Mouse (Mus musculus): ENCODE measurements around the gene Ksr1.

DNA sequence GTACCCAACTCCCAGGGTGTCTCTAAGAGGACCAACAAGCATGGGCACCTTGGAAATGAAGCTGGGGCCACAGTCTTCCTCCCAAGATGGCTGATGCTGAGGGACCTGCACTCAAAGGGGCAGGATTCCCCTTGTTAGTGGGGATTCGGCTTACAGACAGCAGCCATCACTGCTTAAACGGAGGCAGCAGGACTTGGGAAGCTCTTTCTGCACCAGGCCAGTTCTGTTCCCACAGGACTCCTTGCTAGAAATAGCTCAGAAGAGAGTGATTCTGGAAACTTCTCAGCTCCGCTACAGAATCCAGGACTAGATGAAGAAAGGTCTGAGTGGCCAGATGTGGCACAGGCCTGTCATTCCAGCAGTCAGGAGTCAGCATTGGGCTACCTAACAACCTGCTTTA, 19.2 kb downstream of the Ksr1 start:
- TF ChIP-seq CTCF (IDR thresholded peaks at IDR 0.05; ENCODE audit: low read depth, low read length) (no peak), POLR2A (IDR thresholded peaks at IDR 0.05; ENCODE audit: extremely low read depth, insufficient read depth, low read length) (no peak)

Data from liver, adult 2 months (tissue).